Mouse (Mus musculus): ENCODE data around the gene Il25. TPM values are rescaled to one million over a fixed set of nuclear protein-coding genes. Genes with fewer than 3 reads are reported as not detected.
A peak's percentile ranks its signal among the peaks of the same experiment; 100 is the strongest.

The Il25 gene
- total and polyA plus RNA-seq, 3 experiments = not detected

- TF ChIP-seq MYC (IDR thresholded peaks at IDR 0.05; ENCODE audit: low read depth, low read length) (no peak), MXI1 (IDR thresholded peaks at IDR 0.05; ENCODE audit: low read depth, low read length) (no peak), CHD1 (IDR thresholded peaks at IDR 0.05; ENCODE audit: low read depth, low read length) (no peak), SMC3 (IDR thresholded peaks at IDR 0.05; ENCODE audit: low read depth, low read length) (no peak), ELF1 (IDR thresholded peaks at IDR 0.05; ENCODE audit: low read depth, low read length) (peak; percentile 60), CTCF (conservative IDR thresholded peaks at IDR 0.05 in 1 of 2, IDR thresholded peaks at IDR 0.05 in 1 of 2; ENCODE audit: low read depth in 2 of 2, low read length in 2 of 2) (no peak), UBTF (IDR thresholded peaks at IDR 0.05; ENCODE audit: low read depth, low read length) (no peak), RAD21 (IDR thresholded peaks at IDR 0.05; ENCODE audit: low read depth, low read length) (no peak), TCF12 (IDR thresholded peaks at IDR 0.05; ENCODE audit: low read depth, low read length) (no peak)
Measured at GRCm38 (mm10) chr14:54883154-54884021, 49.1 kb upstream of the Il25 start, which contains the start of the genes Bcl2l2 and Gm20521 (continued).

DNA sequence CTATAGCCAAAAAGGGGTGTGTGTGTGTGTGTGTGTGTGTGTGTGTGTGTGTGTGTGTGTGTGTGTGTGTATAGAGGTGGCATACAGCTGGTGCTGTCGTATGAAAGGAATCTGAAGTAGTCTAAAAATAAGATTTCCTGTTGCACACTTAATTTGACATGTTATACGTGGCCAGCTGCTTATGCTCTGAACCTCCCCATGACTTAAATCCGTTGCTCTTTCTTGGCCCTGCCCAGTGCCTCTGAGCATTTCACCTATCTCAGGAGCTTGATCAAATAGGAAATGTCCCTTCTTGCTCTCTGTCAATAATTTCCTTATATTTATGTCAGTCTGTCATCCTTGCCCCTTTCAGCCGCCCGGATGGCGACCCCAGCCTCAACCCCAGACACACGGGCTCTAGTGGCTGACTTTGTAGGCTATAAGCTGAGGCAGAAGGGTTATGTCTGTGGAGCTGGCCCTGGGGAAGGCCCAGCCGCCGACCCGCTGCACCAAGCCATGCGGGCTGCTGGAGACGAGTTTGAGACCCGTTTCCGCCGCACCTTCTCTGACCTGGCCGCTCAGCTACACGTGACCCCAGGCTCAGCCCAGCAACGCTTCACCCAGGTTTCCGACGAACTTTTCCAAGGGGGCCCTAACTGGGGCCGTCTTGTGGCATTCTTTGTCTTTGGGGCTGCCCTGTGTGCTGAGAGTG lies 48.3 kb upstream of the Il25 start:
- in situ Hi-C loops (cut with MboI; ENCODE audit: low pct_ligation_motif_present, low pct_unique_long_range_greater_than_20kb, low sequenced_read_pairs) (no loop called here), dilution Hi-C loops (cut with MboI; ENCODE audit: extremely low pct_ligation_motif_present, extremely low pct_unique_long_range_greater_than_20kb, low sequenced_read_pairs) (no loop called here)
- no peak overlapping the region for H3K9ac ChIP-seq (ENCODE audit: insufficient read depth, low read depth)
- H3K27me3 ChIP-seq (replicated peaks) = peaks cover 9% of the 10 kb centered on the region
- no peaks in the 10 kb centered on the region for H3K9me3 ChIP-seq (replicated peaks; ENCODE audit: low read length)
- peak overlapping the region in 2 of 3 experiments; percentile 33 to 40 for H3K4me3 ChIP-seq (replicated peaks in 1 of 3; ENCODE audit: low read depth in 2 of 3, low read length in 2 of 3, poor library complexity in 1 of 3)
- no peak for TF ChIP-seq NELFE (IDR thresholded peaks at IDR 0.05; ENCODE audit: low read depth, low read length)
- TF ChIP-seq ZMIZ1 (IDR thresholded peaks at IDR 0.05; ENCODE audit: low read depth, low read length) = no peak
- no peak for TF ChIP-seq MAFK (IDR thresholded peaks at IDR 0.05; ENCODE audit: insufficient replicate concordance, low read length)
- TF ChIP-seq JUN (IDR thresholded peaks at IDR 0.05; ENCODE audit: insufficient read depth, low read depth, low read length) = no peak
- TF ChIP-seq TCF12 (IDR thresholded peaks at IDR 0.05; ENCODE audit: low read depth, low read length) = no peak
- TF ChIP-seq BHLHE40 (IDR thresholded peaks at IDR 0.05; ENCODE audit: low read depth, low read length) = no peak
- TF ChIP-seq JUND (conservative IDR thresholded peaks at IDR 0.05; ENCODE audit: low read depth, low read length) = no peak
- H3K4me2 ChIP-seq (ENCODE audit: insufficient read depth, low read depth, poor library complexity, severe bottlenecking) = no peak overlapping the region
- peaks cover 0 to 2% of the 10 kb centered on the region in 2 experiments for H3K36me3 ChIP-seq (replicated peaks in 1 of 2; ENCODE audit: control insufficient read depth in 1 of 2, insufficient read depth in 1 of 2, low read length in 1 of 2)
- DNase-seq (ENCODE audit: extremely low read depth) = no peak
- H3K27ac ChIP-seq (ENCODE audit: insufficient read depth, low read depth) = no peak overlapping the region
- no peaks in the 10 kb centered on the region for H3K4me1 ChIP-seq (ENCODE audit: control insufficient read depth in 1 of 2, insufficient read depth in 2 of 2)
- H3K79me2 ChIP-seq (replicated peaks; ENCODE audit: control insufficient read depth, extremely low read depth, insufficient read depth, poor library complexity, severe bottlenecking) = no peaks in the 10 kb centered on the region

- H3K79me2 ChIP-seq (replicated peaks; ENCODE audit: control insufficient read depth, extremely low read depth, insufficient read depth, poor library complexity, severe bottlenecking) = no peaks in the 10 kb centered on the region
- H3K36me3 ChIP-seq (replicated peaks in 1 of 2; ENCODE audit: control insufficient read depth in 1 of 2, insufficient read depth in 1 of 2, low read length in 1 of 2) = peaks cover 0 to 2% of the 10 kb centered on the region in 2 experiments
- in situ Hi-C loops (cut with MboI; ENCODE audit: low pct_ligation_motif_present, low pct_unique_long_range_greater_than_20kb, low sequenced_read_pairs) = no loop called here
- DNase-seq (ENCODE audit: extremely low read depth) = no peak
- H3K9ac ChIP-seq (ENCODE audit: insufficient read depth, low read depth) = no peak overlapping the region
- no peaks in the 10 kb centered on the region for H3K4me1 ChIP-seq (ENCODE audit: control insufficient read depth in 1 of 2, insufficient read depth in 2 of 2)
- no peak overlapping the region for H3K4me3 ChIP-seq (replicated peaks in 1 of 3; ENCODE audit: low read depth in 2 of 3, low read length in 2 of 3, poor library complexity in 1 of 3)
- no peaks in the 10 kb centered on the region for H3K9me3 ChIP-seq (replicated peaks; ENCODE audit: low read length)
- peaks cover 9% of the 10 kb centered on the region for H3K27me3 ChIP-seq (replicated peaks)
- no peak overlapping the region for H3K27ac ChIP-seq (ENCODE audit: insufficient read depth, low read depth)
- TF ChIP-seq MXI1 (IDR thresholded peaks at IDR 0.05; ENCODE audit: low read depth, low read length) (no peak), E2F4 (IDR thresholded peaks at IDR 0.05; ENCODE audit: insufficient replicate concordance, low read depth, low read length) (no peak), TBP (conservative IDR thresholded peaks at IDR 0.05; ENCODE audit: low read depth, low read length) (no peak), EP300 (IDR thresholded peaks at IDR 0.05; ENCODE audit: low read length) (no peak), GABPA (IDR thresholded peaks at IDR 0.05; ENCODE audit: insufficient replicate concordance, low read depth, low read length) (no peak), ELF1 (IDR thresholded peaks at IDR 0.05; ENCODE audit: low read depth, low read length) (no peak), CHD1 (IDR thresholded peaks at IDR 0.05; ENCODE audit: low read depth, low read length) (no peak), CTCF (conservative IDR thresholded peaks at IDR 0.05 in 1 of 2, IDR thresholded peaks at IDR 0.05 in 1 of 2; ENCODE audit: low read depth in 2 of 2, low read length in 2 of 2) (no peak), USF2 (conservative IDR thresholded peaks at IDR 0.05; ENCODE audit: low read depth, low read length) (no peak), RCOR1 (conservative IDR thresholded peaks at IDR 0.05; ENCODE audit: low read depth, low read length) (no peak), MAX (IDR thresholded peaks at IDR 0.05; ENCODE audit: low read length) (no peak), MAFK (IDR thresholded peaks at IDR 0.05; ENCODE audit: insufficient replicate concordance, low read length) (no peak), MEF2A (IDR thresholded peaks at IDR 0.05; ENCODE audit: borderline replicate concordance, low read depth, low read length) (no peak), ZNF384 (IDR thresholded peaks at IDR 0.05; ENCODE audit: low read depth, low read length) (no peak)
- dilution Hi-C loops (cut with MboI; ENCODE audit: extremely low pct_ligation_motif_present, extremely low pct_unique_long_range_greater_than_20kb, low sequenced_read_pairs) = no loop called here
- H3K4me2 ChIP-seq (ENCODE audit: insufficient read depth, low read depth, poor library complexity, severe bottlenecking) = no peak overlapping the region
Measured at GRCm38 (mm10) chr14:54885309-54885708, 47.2 kb upstream of the Il25 start.

Data from CH12.LX (cell line).